Mouse (Mus musculus) thymus, adult 2 months (tissue): ENCODE measurements around the gene Recql5.

ENCODE experiments used
- CTCF ChIP-seq: fragments of 200-500 bp; IDR thresholded peaks from 2 replicates; pipeline ENCODE4 v1.5.1; 2012; ENCODE audit warnings: mild to moderate bottlenecking, control low read depth, low read length, moderate library complexity, borderline replicate concordance; ENCODE audit not compliant: control insufficient read depth, poor library complexity, insufficient read depth; ENCODE audit errors: extremely low read depth
- POLR2A ChIP-seq: fragments of 200-500 bp; IDR thresholded peaks from 2 replicates; pipeline ENCODE4 v1.6.1; 2012; ENCODE audit warnings: mild to moderate bottlenecking, low read length, control low read depth, moderate library complexity; ENCODE audit not compliant: control insufficient read depth, poor library complexity, insufficient read depth; ENCODE audit errors: extremely low read depth

DNA sequence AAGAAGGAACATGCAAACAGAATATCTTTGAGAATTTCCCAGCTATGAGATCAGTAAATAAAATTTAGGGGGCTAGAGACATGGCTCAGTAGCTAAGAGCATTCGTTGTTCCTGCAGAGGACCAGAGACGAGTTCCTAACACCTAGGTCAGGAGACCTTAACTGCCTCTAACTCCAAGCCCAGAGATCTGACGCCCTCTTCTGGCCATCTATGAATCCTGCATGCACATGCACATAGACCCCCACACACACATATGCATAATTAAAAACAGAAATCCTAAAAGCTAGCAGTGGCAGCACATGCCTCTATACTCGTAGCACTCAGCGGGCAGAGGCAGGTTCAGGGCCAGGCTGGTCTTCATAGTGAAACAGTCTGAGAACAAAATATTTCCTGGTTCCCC is 56.8 kb downstream of the Recql5 start:
- no peak for TF ChIP-seq CTCF
- no peak for TF ChIP-seq POLR2A
